In genomic region chr2:35215363-35215762, GRCm38 (mm10) we compare ENCODE assay signal across 9 mouse cellular contexts. TPM values are rescaled to one million over a fixed set of nuclear protein-coding genes. Genes with fewer than 3 reads are reported as not detected.
A peak's percentile ranks its signal among the peaks of the same experiment; 100 is the strongest.
DNase-seq lines count a peak whose midpoint lies in the region; ATAC-seq and TF ChIP-seq lines count a peak whose summit lies in the region.
"Had no signal": no experiment of that assay in that cellular context is flagged by ENCODE, and none has a peak within 500 bp of the region (broad histone marks: within the 10 kb centered on the region; RNA-seq: fewer than 3 reads in every experiment).

No protein-coding gene starts in this region.

- no peak overlapping the region for H3K4me3 ChIP-seq in liver, embryonic 11.5 days (ENCODE audit: low read depth, low read length)
- H3K4me3 ChIP-seq in embryonic facial prominence, embryonic 14.5 days (ENCODE audit: low read depth, low read length) = no peak overlapping the region
- no peak overlapping the region for H3K4me3 ChIP-seq in kidney, adult 2 months (ENCODE audit: insufficient read depth, low read depth, low read length)
- no peak overlapping the region for H3K4me3 ChIP-seq in midbrain, embryonic 16.5 days (ENCODE audit: low read depth, low read length)

- no peaks in the 10 kb centered on the region for H3K36me3 ChIP-seq in liver, embryonic 11.5 days (ENCODE audit: control insufficient read depth, insufficient read depth, low read length)
- H3K36me3 ChIP-seq in embryonic facial prominence, embryonic 14.5 days (ENCODE audit: control insufficient read depth, insufficient read depth, low read length) = no peaks in the 10 kb centered on the region
- no peaks in the 10 kb centered on the region for H3K36me3 ChIP-seq in kidney, adult 2 months (ENCODE audit: control insufficient read depth, insufficient read depth, low read length)
- no peaks in the 10 kb centered on the region for H3K36me3 ChIP-seq in midbrain, embryonic 16.5 days (ENCODE audit: control insufficient read depth, insufficient read depth, low read length)

- ATAC-seq in liver, embryonic 11.5 days (replicated peaks; ENCODE audit: low FRiP score) = no peak
- peak; percentile 61; the same call in 1 of the 2 replicates for ATAC-seq in embryonic facial prominence, embryonic 14.5 days (ENCODE audit: low read depth)
- ATAC-seq in midbrain, embryonic 16.5 days = 0 out of 2 replicates have a peak, but pooled peaks have one; percentile 36
- no peak for ATAC-seq in cerebellum, adult (ENCODE audit: insufficient number of reproducible peaks, low FRiP score, low TSS enrichment)

- no peak overlapping the region for H3K27ac ChIP-seq in liver, embryonic 11.5 days (ENCODE audit: low read depth, low read length)
- H3K27ac ChIP-seq in embryonic facial prominence, embryonic 14.5 days (replicated peaks; ENCODE audit: low read depth, low read length) = peak overlapping the region; percentile 31; the same call in 1 of the 2 replicates
- peak overlapping the region; percentile 57 for H3K27ac ChIP-seq in kidney, adult 2 months (ENCODE audit: insufficient read depth, low read depth, low read length)
- H3K27ac ChIP-seq in midbrain, embryonic 16.5 days (ENCODE audit: low read length) = no peak overlapping the region

- H3K4me1 ChIP-seq in liver, embryonic 11.5 days (replicated peaks; ENCODE audit: control insufficient read depth, insufficient read depth, low read length) = peaks cover 9% of the 10 kb centered on the region; the same call in 1 of the 2 replicates
- H3K4me1 ChIP-seq in embryonic facial prominence, embryonic 14.5 days (ENCODE audit: control insufficient read depth, insufficient read depth, low read length) = peaks cover 5% of the 10 kb centered on the region; the same call in 1 of the 2 replicates
- peaks cover 4% of the 10 kb centered on the region; the same call in 1 of the 2 replicates for H3K4me1 ChIP-seq in kidney, adult 2 months (ENCODE audit: control insufficient read depth, insufficient read depth, low read length)
- H3K4me1 ChIP-seq in midbrain, embryonic 16.5 days (ENCODE audit: control insufficient read depth, insufficient read depth, low read length) = peaks cover 5% of the 10 kb centered on the region; the same call in 1 of the 2 replicates

- 86% methylated on average over 14 of the region's 14 CpGs for WGBS in liver, embryonic 11.5 days
- WGBS in embryonic facial prominence, embryonic 14.5 days = 47% methylated on average over 14 of the region's 14 CpGs
- WGBS in kidney, adult 2 months = 43% methylated on average over 14 of the region's 14 CpGs
- 24% methylated on average over 14 of the region's 14 CpGs for WGBS in midbrain, embryonic 16.5 days

- no peaks in the 10 kb centered on the region for H3K27me3 ChIP-seq in liver, embryonic 11.5 days (replicated peaks; ENCODE audit: control insufficient read depth, insufficient read depth, low read length)
- no peaks in the 10 kb centered on the region for H3K27me3 ChIP-seq in embryonic facial prominence, embryonic 14.5 days (replicated peaks; ENCODE audit: control insufficient read depth, insufficient read depth, low read length)
- no peaks in the 10 kb centered on the region for H3K27me3 ChIP-seq in kidney, adult 2 months (replicated peaks; ENCODE audit: control insufficient read depth, insufficient read depth, low read length)
- H3K27me3 ChIP-seq in midbrain, embryonic 16.5 days (ENCODE audit: control insufficient read depth, insufficient read depth, low read depth, low read length) = no peaks in the 10 kb centered on the region
- H3K27me3 ChIP-seq: CH12.LX had no signal

- TF ChIP-seq CTCF in kidney, adult 2 months (conservative IDR thresholded peaks at IDR 0.05; ENCODE audit: insufficient read depth, insufficient read length, low read depth, low read length) = no peak

- TF ChIP-seq POLR2A in kidney, adult 2 months (IDR thresholded peaks at IDR 0.05; ENCODE audit: low read depth, low read length) = no peak

- peak; percentile 30 for DNase-seq in liver, embryonic 11.5 days (ENCODE audit: low spot score)
- DNase-seq in liver = no peak
- no peak for DNase-seq in embryonic facial prominence, embryonic 14.5 days (ENCODE audit: low spot score)
- no peak for DNase-seq in kidney, adult 2 months
- DNase-seq in thymus, postnatal 4 days = no peak
- DNase-seq in frontal cortex, postnatal 25 days (ENCODE audit: low spot score in 2 of 2) = no peak

- H3K9me3 ChIP-seq in liver, embryonic 11.5 days (ENCODE audit: control insufficient read depth, low read length) = no peaks in the 10 kb centered on the region
- H3K9me3 ChIP-seq in embryonic facial prominence, embryonic 14.5 days (ENCODE audit: control insufficient read depth, low read length) = no peaks in the 10 kb centered on the region
- H3K9me3 ChIP-seq in midbrain, embryonic 16.5 days (replicated peaks; ENCODE audit: control insufficient read depth, low read length, poor library complexity, severe bottlenecking) = no peaks in the 10 kb centered on the region

- no peak overlapping the region for H3K9ac ChIP-seq in liver, embryonic 11.5 days (ENCODE audit: low read depth, low read length)
- H3K9ac ChIP-seq in embryonic facial prominence, embryonic 14.5 days (ENCODE audit: low read depth, low read length) = no peak overlapping the region
- no peak overlapping the region for H3K9ac ChIP-seq in midbrain, embryonic 16.5 days (ENCODE audit: low read depth, low read length)

- no peak overlapping the region for H3K4me2 ChIP-seq in liver, embryonic 11.5 days
- H3K4me2 ChIP-seq in embryonic facial prominence, embryonic 14.5 days (ENCODE audit: low read depth, low read length) = peak overlapping the region; percentile 45; the same call in 1 of the 2 replicates
- no peak overlapping the region for H3K4me2 ChIP-seq in midbrain, embryonic 16.5 days (ENCODE audit: low read length)

RNA-seq across cellular contexts. Expression of gene Rab14, which starts 14.4 kb away (rescaled TPM):
- polyA plus RNA-seq in liver, embryonic 11.5 days (2014; fragmentation: Nextera tagmentation; extraction: Ambion mirVana) = 192 and 201 TPM in 2 replicates
- 278 and 298 TPM in 2 replicates for polyA plus RNA-seq in embryonic facial prominence, embryonic 14.5 days (2014; fragmentation: Nextera tagmentation; extraction: Ambion mirVana)
- 149 and 170 TPM in 2 replicates for polyA plus RNA-seq in kidney, adult 2 months (2012; rRNA removed)
- 470 and 473 TPM in 2 replicates for polyA plus RNA-seq in midbrain, embryonic 16.5 days (2015; fragmentation: Nextera tagmentation; extraction: Ambion mirVana)

RNA-seq across cellular contexts. Expression of gene Gsn, which starts 40.8 kb away (rescaled TPM):
- 76.4 and 85.4 TPM in 2 replicates for polyA plus RNA-seq in liver, embryonic 11.5 days (2014; fragmentation: Nextera tagmentation; extraction: Ambion mirVana)
- 359 and 397 TPM in 2 replicates for polyA plus RNA-seq in embryonic facial prominence, embryonic 14.5 days (2014; fragmentation: Nextera tagmentation; extraction: Ambion mirVana)
- polyA plus RNA-seq in kidney, adult 2 months (2012; rRNA removed) = 269 and 357 TPM in 2 replicates
- 18.0 and 20.5 TPM in 2 replicates for polyA plus RNA-seq in midbrain, embryonic 16.5 days (2015; fragmentation: Nextera tagmentation; extraction: Ambion mirVana)

Comparison
In these comparisons a context has a peak if more than half of its experiments do, and no peak if none do; other contexts are left out.
1. ATAC-seq: peak in embryonic facial prominence, embryonic 14.5 days (single experiment) and midbrain, embryonic 16.5 days (single experiment); none in liver, embryonic 11.5 days (single experiment) and cerebellum, adult (single experiment).
2. H3K27ac ChIP-seq: peak in embryonic facial prominence, embryonic 14.5 days (single experiment) and kidney, adult 2 months (single experiment); none in liver, embryonic 11.5 days (single experiment) and midbrain, embryonic 16.5 days (single experiment).